Mouse (Mus musculus): Measurements from ENCODE around the gene Gm10295. TPM values are rescaled to one million over a fixed set of nuclear protein-coding genes. Genes with fewer than 3 reads are reported as not detected.

Gm10295 gene
- polyA plus RNA-seq, 1 experiment: not detected

GRCm38 (mm10) chr7:71371916-71372315, 20.6 kb upstream of the Gm10295 start:
- no peak for TF ChIP-seq FOSL1 (IDR thresholded peaks at IDR 0.05; ENCODE audit: insufficient read depth, low read length, poor library complexity, severe bottlenecking)
- no peak for TF ChIP-seq MYOD1 (IDR thresholded peaks at IDR 0.05; ENCODE audit: control insufficient read depth, insufficient read length, low read depth)
- TF ChIP-seq USF1 (IDR thresholded peaks at IDR 0.05; ENCODE audit: low read depth): no peak
- no peak for TF ChIP-seq CTCF (IDR thresholded peaks at IDR 0.05; ENCODE audit: control insufficient read depth, insufficient read depth, insufficient read length)
- TF ChIP-seq MAX (IDR thresholded peaks at IDR 0.05): no peak
- TF ChIP-seq CEBPB (IDR thresholded peaks at IDR 0.05; ENCODE audit: low read depth): no peak
- no peak for TF ChIP-seq MYOG (IDR thresholded peaks at IDR 0.05; ENCODE audit: control insufficient read depth, extremely low read depth, insufficient read length)
- Histone ChIP-seq H3K27me3 (ENCODE audit: control insufficient read depth, insufficient read depth, insufficient read length) (no peaks in the 10 kb centered on the region), H3K79me3 (ENCODE audit: low read depth) (no peaks in the 10 kb centered on the region), H3ac (ENCODE audit: control insufficient read depth, insufficient read length, low read depth) (no peak overlapping the region), H3K4me3 (ENCODE audit: insufficient read depth, poor library complexity, severe bottlenecking) (no peak overlapping the region), H3K79me2 (ENCODE audit: control insufficient read depth, insufficient read depth) (no peaks in the 10 kb centered on the region), H3K36me3 (ENCODE audit: control insufficient read depth, insufficient read depth) (no peaks in the 10 kb centered on the region)

- Histone ChIP-seq H3K79me3 (ENCODE audit: low read depth) (no peaks in the 10 kb centered on the region), H3K79me2 (ENCODE audit: control insufficient read depth, insufficient read depth) (no peaks in the 10 kb centered on the region), H3ac (ENCODE audit: control insufficient read depth, insufficient read length, low read depth) (no peak overlapping the region), H3K36me3 (ENCODE audit: control insufficient read depth, insufficient read depth) (no peaks in the 10 kb centered on the region), H3K27me3 (ENCODE audit: control insufficient read depth, insufficient read depth, insufficient read length) (no peaks in the 10 kb centered on the region), H3K4me3 (ENCODE audit: insufficient read depth, poor library complexity, severe bottlenecking) (no peak overlapping the region)
- TF ChIP-seq CTCF (IDR thresholded peaks at IDR 0.05; ENCODE audit: control insufficient read depth, insufficient read depth, insufficient read length): no peak
- TF ChIP-seq MAX (IDR thresholded peaks at IDR 0.05): no peak
- TF ChIP-seq MYOG (IDR thresholded peaks at IDR 0.05; ENCODE audit: control insufficient read depth, extremely low read depth, insufficient read length): no peak
- no peak for TF ChIP-seq MYOD1 (IDR thresholded peaks at IDR 0.05; ENCODE audit: control insufficient read depth, insufficient read length, low read depth)
- no peak for TF ChIP-seq FOSL1 (IDR thresholded peaks at IDR 0.05; ENCODE audit: insufficient read depth, low read length, poor library complexity, severe bottlenecking)
Measured at GRCm38 (mm10) chr7:71370746-71371145, 19.5 kb upstream of the Gm10295 start.

GRCm38 (mm10) chr7:71370128-71370527, 18.8 kb upstream of the Gm10295 start:
- Histone ChIP-seq H3K79me2 (ENCODE audit: control insufficient read depth, insufficient read depth) (no peaks in the 10 kb centered on the region), H3K79me3 (ENCODE audit: low read depth) (no peaks in the 10 kb centered on the region), H3ac (ENCODE audit: control insufficient read depth, insufficient read length, low read depth) (no peak overlapping the region), H3K27me3 (ENCODE audit: control insufficient read depth, insufficient read depth, insufficient read length) (no peaks in the 10 kb centered on the region), H3K36me3 (ENCODE audit: control insufficient read depth, insufficient read depth) (no peaks in the 10 kb centered on the region), H3K4me3 (ENCODE audit: insufficient read depth, poor library complexity, severe bottlenecking) (no peak overlapping the region)
- TF ChIP-seq MYOG (IDR thresholded peaks at IDR 0.05; ENCODE audit: control insufficient read depth, extremely low read depth, insufficient read length) (no peak), USF1 (IDR thresholded peaks at IDR 0.05; ENCODE audit: low read depth) (no peak), CTCF (IDR thresholded peaks at IDR 0.05; ENCODE audit: control insufficient read depth, insufficient read depth, insufficient read length) (no peak), FOSL1 (IDR thresholded peaks at IDR 0.05; ENCODE audit: insufficient read depth, low read length, poor library complexity, severe bottlenecking) (no peak), CEBPB (IDR thresholded peaks at IDR 0.05; ENCODE audit: low read depth) (no peak), MYOD1 (IDR thresholded peaks at IDR 0.05; ENCODE audit: control insufficient read depth, insufficient read length, low read depth) (no peak), MAX (IDR thresholded peaks at IDR 0.05) (no peak)

- H3K79me2 ChIP-seq (ENCODE audit: control insufficient read depth, insufficient read depth): no peaks in the 10 kb centered on the region
- no peaks in the 10 kb centered on the region for H3K36me3 ChIP-seq (ENCODE audit: control insufficient read depth, insufficient read depth)
- H3K4me3 ChIP-seq (ENCODE audit: insufficient read depth, poor library complexity, severe bottlenecking): no peak overlapping the region
- no peaks in the 10 kb centered on the region for H3K79me3 ChIP-seq (ENCODE audit: low read depth)
- TF ChIP-seq MAX (IDR thresholded peaks at IDR 0.05): no peak
- no peak for TF ChIP-seq MYOG (IDR thresholded peaks at IDR 0.05; ENCODE audit: control insufficient read depth, extremely low read depth, insufficient read length)
- no peak for TF ChIP-seq FOSL1 (IDR thresholded peaks at IDR 0.05; ENCODE audit: insufficient read depth, low read length, poor library complexity, severe bottlenecking)
- TF ChIP-seq MYOD1 (IDR thresholded peaks at IDR 0.05; ENCODE audit: control insufficient read depth, insufficient read length, low read depth): no peak
- no peak for TF ChIP-seq CTCF (IDR thresholded peaks at IDR 0.05; ENCODE audit: control insufficient read depth, insufficient read depth, insufficient read length)
- TF ChIP-seq CEBPB (IDR thresholded peaks at IDR 0.05; ENCODE audit: low read depth): no peak
- TF ChIP-seq USF1 (IDR thresholded peaks at IDR 0.05; ENCODE audit: low read depth): no peak
- H3K27me3 ChIP-seq (ENCODE audit: control insufficient read depth, insufficient read depth, insufficient read length): no peaks in the 10 kb centered on the region
- no peak overlapping the region for H3ac ChIP-seq (ENCODE audit: control insufficient read depth, insufficient read length, low read depth)
Measured at GRCm38 (mm10) chr7:71368543-71369181, 17.4 kb upstream of the Gm10295 start.

- no peaks in the 10 kb centered on the region for H3K79me3 ChIP-seq (ENCODE audit: low read depth)
Measured at GRCm38 (mm10) chr7:71355596-71355995, 4.3 kb upstream of the Gm10295 start.

More at GRCm38 (mm10) chr7:71355596-71355995, 4.3 kb upstream of the Gm10295 start:
- Histone ChIP-seq H3K4me3 (ENCODE audit: insufficient read depth, poor library complexity, severe bottlenecking) (no peak overlapping the region), H3ac (ENCODE audit: control insufficient read depth, insufficient read length, low read depth) (no peak overlapping the region), H3K79me2 (ENCODE audit: control insufficient read depth, insufficient read depth) (no peaks in the 10 kb centered on the region), H3K36me3 (ENCODE audit: control insufficient read depth, insufficient read depth) (no peaks in the 10 kb centered on the region), H3K27me3 (ENCODE audit: control insufficient read depth, insufficient read depth, insufficient read length) (no peaks in the 10 kb centered on the region)
- TF ChIP-seq MYOD1 (IDR thresholded peaks at IDR 0.05; ENCODE audit: control insufficient read depth, insufficient read length, low read depth) (no peak), MYOG (IDR thresholded peaks at IDR 0.05; ENCODE audit: control insufficient read depth, extremely low read depth, insufficient read length) (no peak), USF1 (IDR thresholded peaks at IDR 0.05; ENCODE audit: low read depth) (no peak), CTCF (IDR thresholded peaks at IDR 0.05; ENCODE audit: control insufficient read depth, insufficient read depth, insufficient read length) (no peak), CEBPB (IDR thresholded peaks at IDR 0.05; ENCODE audit: low read depth) (no peak), MAX (IDR thresholded peaks at IDR 0.05) (no peak), FOSL1 (IDR thresholded peaks at IDR 0.05; ENCODE audit: insufficient read depth, low read length, poor library complexity, severe bottlenecking) (no peak)
